Mouse (Mus musculus): ENCODE data around the gene Smndc1. TPM values are rescaled to one million over a fixed set of nuclear protein-coding genes. Genes with fewer than 3 reads are reported as not detected.
"Not testable (repeated sequence)": the region's sequence is repeated elsewhere in the genome, so short reads cannot be mapped to it uniquely, and the experiment has no call there.

Smndc1 gene
- polyA plus RNA-seq, 1 experiment from 2014 or later: 16.8 TPM

- no peaks in the 10 kb centered on the region for H3K27me3 ChIP-seq
- H3K9me3 ChIP-seq (replicated peaks): no peaks in the 10 kb centered on the region
- H3K9ac ChIP-seq: no peak overlapping the region
- H3K4me1 ChIP-seq (replicated peaks): peaks cover 18% of the 10 kb centered on the region
- 62% methylated on average over 12 of the region's 12 CpGs for WGBS (ENCODE audit: insufficient replicate concordance)
- ATAC-seq (ENCODE audit: insufficient read depth): no peak
- no peak overlapping the region for H3K4me2 ChIP-seq
- no peak overlapping the region for H3K27ac ChIP-seq (replicated peaks)
- no peaks in the 10 kb centered on the region for H3K36me3 ChIP-seq (replicated peaks)
- no peak overlapping the region for H3K4me3 ChIP-seq (replicated peaks)
These were observed 7.3 kb upstream of the Smndc1 start for GRCm38 (mm10) chr19:53397451-53398233.

- not testable (repeated sequence) for H3K27ac ChIP-seq (replicated peaks); H3K36me3 ChIP-seq (replicated peaks); ATAC-seq (ENCODE audit: insufficient read depth); H3K9ac ChIP-seq; H3K4me2 ChIP-seq; H3K9me3 ChIP-seq (replicated peaks); H3K4me3 ChIP-seq (replicated peaks); H3K27me3 ChIP-seq
- WGBS (ENCODE audit: insufficient replicate concordance): 56% methylated on average over 5 of the region's 5 CpGs
- peaks cover 35% of the 10 kb centered on the region for H3K4me1 ChIP-seq (replicated peaks)
These were observed 5.4 kb upstream of the Smndc1 start for GRCm38 (mm10) chr19:53395805-53396204.

DNA sequence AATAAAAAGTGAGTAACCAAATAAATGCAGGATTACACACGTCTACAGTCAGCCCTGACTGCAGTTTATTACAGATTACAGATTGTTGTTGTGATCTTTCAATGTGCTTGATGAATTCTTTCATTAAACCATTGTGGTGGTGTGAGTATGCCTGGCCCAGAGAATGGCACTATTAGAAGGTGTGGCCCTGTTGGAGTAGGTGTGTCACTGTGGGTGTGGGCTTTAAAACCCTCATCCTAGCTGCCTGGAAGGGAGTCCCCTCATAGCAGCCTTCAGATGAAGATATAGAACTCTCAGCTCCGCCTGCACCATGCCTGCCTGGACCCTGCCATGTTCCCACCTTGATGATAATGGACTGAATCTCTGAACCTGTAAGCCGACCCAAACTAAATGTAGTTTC, 4.6 kb upstream of the Smndc1 start:
- WGBS (ENCODE audit: insufficient replicate concordance): 57% methylated on average over 3 of the region's 3 CpGs
- not testable (repeated sequence) for H3K4me3 ChIP-seq (replicated peaks); ATAC-seq (ENCODE audit: insufficient read depth); H3K27me3 ChIP-seq; H3K27ac ChIP-seq (replicated peaks); H3K36me3 ChIP-seq (replicated peaks); H3K9ac ChIP-seq; H3K9me3 ChIP-seq (replicated peaks)
- H3K4me1 ChIP-seq (replicated peaks): peaks cover 36% of the 10 kb centered on the region
- 0 out of 2 replicates have a peak overlapping the region, but pooled peaks have one; percentile 1 for H3K4me2 ChIP-seq

DNA sequence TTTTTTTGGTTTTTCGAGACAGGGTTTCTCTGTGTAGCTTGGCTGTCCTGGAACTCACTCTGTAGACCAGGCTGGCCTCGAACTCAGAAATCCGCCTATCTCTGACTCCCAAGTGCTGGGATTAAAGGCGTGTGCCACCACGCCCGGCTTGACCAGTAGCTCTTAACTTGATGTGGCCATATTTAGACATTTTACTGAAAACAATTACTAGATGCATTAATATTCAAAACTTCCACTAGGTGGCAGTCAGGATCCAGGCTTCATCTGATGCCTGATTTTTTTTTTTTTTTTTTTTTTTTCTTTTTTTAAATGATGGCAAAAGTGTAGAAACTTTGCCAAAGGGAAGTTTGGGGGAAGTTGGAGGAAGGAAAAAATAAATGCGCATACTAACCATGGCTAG, 4.2 kb upstream of the Smndc1 start:
- Histone ChIP-seq H3K36me3 (replicated peaks) (no peaks in the 10 kb centered on the region), H3K27ac (replicated peaks) (no peak overlapping the region), H3K9me3 (replicated peaks) (no peaks in the 10 kb centered on the region), H3K4me2 (0 out of 2 replicates have a peak overlapping the region, but pooled peaks have one; percentile 1), H3K4me1 (replicated peaks) (peaks cover 36% of the 10 kb centered on the region), H3K9ac (no peak overlapping the region), H3K4me3 (replicated peaks) (no peak overlapping the region), H3K27me3 (no peaks in the 10 kb centered on the region)
- WGBS (ENCODE audit: insufficient replicate concordance): 9% methylated on average over 7 of the region's 7 CpGs
- ATAC-seq (ENCODE audit: insufficient read depth): no peak

- no peak overlapping the region for H3K9ac ChIP-seq
- H3K27ac ChIP-seq (replicated peaks): no peak overlapping the region
- no peak overlapping the region for H3K4me2 ChIP-seq
- peaks cover 4% of the 10 kb centered on the region for H3K36me3 ChIP-seq (replicated peaks)
- no peaks in the 10 kb centered on the region for H3K27me3 ChIP-seq
- no peak for ATAC-seq (ENCODE audit: insufficient read depth)
- peaks cover 41% of the 10 kb centered on the region for H3K4me1 ChIP-seq (replicated peaks)
- H3K4me3 ChIP-seq (replicated peaks): no peak overlapping the region
- H3K9me3 ChIP-seq (replicated peaks): no peaks in the 10 kb centered on the region
These were observed 3.3 kb upstream of the Smndc1 start for GRCm38 (mm10) chr19:53393646-53394045.

DNA sequence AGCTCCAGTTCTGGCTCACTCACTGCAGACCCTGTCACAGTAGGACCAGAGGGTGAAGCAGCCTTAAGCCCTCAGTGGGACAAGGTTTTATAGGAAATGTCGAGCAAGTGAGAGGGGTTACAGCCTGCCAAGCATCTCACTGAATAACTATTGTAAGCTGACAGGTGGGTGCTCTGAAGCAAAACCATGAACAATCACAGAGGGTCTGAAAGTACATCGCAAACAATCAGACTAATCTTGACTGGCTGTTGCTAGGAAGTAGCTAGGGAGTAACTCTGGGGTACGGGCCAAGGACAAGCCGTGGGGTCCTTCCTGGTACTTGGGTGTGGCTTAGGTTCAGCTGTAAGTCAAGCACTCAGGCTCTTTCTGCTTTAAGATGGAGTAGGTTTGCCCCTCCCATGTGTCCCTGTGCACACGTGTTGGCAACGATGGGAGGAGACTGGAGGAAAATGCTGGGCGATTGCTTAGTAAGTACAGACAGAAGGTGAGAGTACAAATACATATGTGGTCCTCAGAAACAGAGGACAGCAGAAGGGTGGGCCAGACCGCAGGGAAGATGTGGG, 2.5 kb upstream of the Smndc1 start:
- Histone ChIP-seq H3K4me2 (no peak overlapping the region), H3K4me3 (replicated peaks) (no peak overlapping the region), H3K9me3 (replicated peaks) (no peaks in the 10 kb centered on the region), H3K36me3 (replicated peaks) (peaks cover 12% of the 10 kb centered on the region), H3K27ac (replicated peaks) (no peak overlapping the region), H3K4me1 (replicated peaks) (peaks cover 44% of the 10 kb centered on the region), H3K9ac (no peak overlapping the region), H3K27me3 (no peaks in the 10 kb centered on the region)
- ATAC-seq (ENCODE audit: insufficient read depth): no peak
- WGBS (ENCODE audit: insufficient replicate concordance): 57% methylated on average over 8 of the region's 8 CpGs

DNA sequence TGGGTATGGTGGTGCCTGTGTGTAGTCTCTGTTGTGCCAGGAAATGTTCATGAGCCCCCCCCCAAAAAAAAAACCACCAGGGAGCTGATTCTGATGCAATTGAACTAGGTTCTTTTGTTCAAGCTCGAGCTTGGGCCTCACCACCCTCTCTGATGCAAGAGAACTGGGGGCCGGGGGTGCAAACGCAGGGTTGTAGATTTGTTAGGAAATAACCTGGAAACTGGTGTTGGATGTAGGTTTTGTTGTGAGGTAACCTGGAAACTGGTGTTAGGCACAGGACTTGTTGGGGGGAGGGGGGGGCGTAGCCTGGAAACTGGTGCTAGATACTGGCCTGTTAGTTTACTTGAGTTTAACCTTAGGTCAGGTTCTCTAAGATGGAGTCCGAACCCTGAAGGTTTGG, 1.4 kb upstream of the Smndc1 start:
- H3K4me3 ChIP-seq (replicated peaks): peak overlapping the region; percentile 100
- H3K27me3 ChIP-seq: no peaks in the 10 kb centered on the region
- peak overlapping the region; percentile 91 for H3K27ac ChIP-seq (replicated peaks)
- H3K36me3 ChIP-seq (replicated peaks): peaks cover 22% of the 10 kb centered on the region
- H3K4me2 ChIP-seq: peak overlapping the region; percentile 81
- ATAC-seq (ENCODE audit: insufficient read depth): no peak
- peak overlapping the region; percentile 65 for H3K9ac ChIP-seq
- peaks cover 54% of the 10 kb centered on the region for H3K4me1 ChIP-seq (replicated peaks)
- 73% methylated on average over 5 of the region's 5 CpGs for WGBS (ENCODE audit: insufficient replicate concordance)
- no peaks in the 10 kb centered on the region for H3K9me3 ChIP-seq (replicated peaks)

DNA sequence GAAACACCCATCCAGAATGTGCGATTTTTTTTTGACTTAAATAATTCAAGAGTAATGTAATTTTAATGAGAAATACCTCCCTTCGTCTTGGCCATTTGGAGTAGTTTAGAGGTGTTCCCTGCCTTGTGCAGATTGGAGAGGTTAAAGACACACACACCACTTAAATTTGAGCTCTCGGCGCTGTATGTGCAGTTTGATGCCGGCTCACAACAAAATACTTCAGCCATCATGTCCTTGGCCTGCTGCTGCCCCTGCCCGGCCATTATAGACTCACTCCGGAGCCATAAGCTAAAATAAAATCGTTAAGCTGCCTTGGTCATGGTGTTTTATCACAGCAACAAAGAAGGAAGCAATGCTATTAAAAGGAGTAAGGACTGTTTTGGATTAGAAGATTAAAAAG, 1.0 kb upstream of the Smndc1 start:
- peak overlapping the region; percentile 81 for H3K4me2 ChIP-seq
- no peak for ATAC-seq (ENCODE audit: insufficient read depth)
- H3K4me1 ChIP-seq (replicated peaks): peaks cover 54% of the 10 kb centered on the region
- peak overlapping the region; percentile 91 for H3K27ac ChIP-seq (replicated peaks)
- 38% methylated on average over 8 of the region's 8 CpGs for WGBS (ENCODE audit: insufficient replicate concordance)
- H3K36me3 ChIP-seq (replicated peaks): peaks cover 24% of the 10 kb centered on the region
- peak overlapping the region; percentile 100 for H3K4me3 ChIP-seq (replicated peaks)
- H3K27me3 ChIP-seq: no peaks in the 10 kb centered on the region
- no peaks in the 10 kb centered on the region for H3K9me3 ChIP-seq (replicated peaks)
- H3K9ac ChIP-seq: peak overlapping the region; percentile 65

DNA sequence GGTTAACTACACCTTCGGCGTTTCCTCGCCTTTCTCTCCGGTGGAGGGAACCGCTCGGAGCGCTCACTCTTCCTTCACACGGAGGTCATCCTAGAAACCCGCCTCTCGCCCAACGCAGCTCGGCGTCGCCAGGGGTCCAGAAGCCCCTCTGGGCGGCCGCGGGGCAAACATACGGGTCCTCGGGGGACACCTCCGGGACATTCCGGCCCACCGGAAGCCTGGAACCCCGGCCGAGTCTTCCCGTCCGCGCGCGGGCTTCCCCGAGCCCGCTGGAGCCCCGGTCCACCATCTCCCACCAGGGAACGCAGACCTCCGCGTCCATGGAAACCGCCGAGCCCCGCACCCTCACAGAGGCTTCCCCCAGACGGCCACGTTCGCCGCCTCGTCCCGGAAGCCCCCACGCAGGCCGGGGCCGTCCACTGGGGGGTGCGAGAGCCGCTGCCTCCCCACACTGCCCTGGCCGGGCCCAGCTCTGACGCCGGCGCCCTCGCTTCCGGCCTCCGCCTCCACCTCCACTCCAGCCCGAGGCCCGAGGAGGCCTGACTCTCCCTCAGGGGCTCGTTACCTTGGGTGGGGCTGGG, 437 bp downstream of the Smndc1 start:
- Histone ChIP-seq H3K27ac (replicated peaks) (peak overlapping the region; percentile 97), H3K4me1 (replicated peaks) (peaks cover 53% of the 10 kb centered on the region), H3K4me3 (replicated peaks) (peak overlapping the region; percentile 100), H3K36me3 (replicated peaks) (peaks cover 35% of the 10 kb centered on the region), H3K27me3 (no peaks in the 10 kb centered on the region), H3K4me2 (peak overlapping the region; percentile 82), H3K9me3 (replicated peaks) (no peaks in the 10 kb centered on the region), H3K9ac (peak overlapping the region; percentile 99)
- under 1% methylated on average over 59 of the region's 59 CpGs for WGBS (ENCODE audit: insufficient replicate concordance)
- peak; percentile 79 for ATAC-seq (ENCODE audit: insufficient read depth)

- peak overlapping the region; percentile 99 for H3K9ac ChIP-seq
- 16% methylated on average over 6 of the region's 6 CpGs for WGBS (ENCODE audit: insufficient replicate concordance)
- no peak for ATAC-seq (ENCODE audit: insufficient read depth)
These were observed 961 bp downstream of the Smndc1 start for GRCm38 (mm10) chr19:53389417-53389816.

GRCm38 (mm10) chr19:53383336-53383735, 7.0 kb downstream of the Smndc1 start:
- no peak overlapping the region for H3K27ac ChIP-seq (replicated peaks)
- no peak overlapping the region for H3K4me2 ChIP-seq
- H3K36me3 ChIP-seq (replicated peaks): peaks cover 92% of the 10 kb centered on the region
- H3K9ac ChIP-seq: no peak overlapping the region
- H3K9me3 ChIP-seq (replicated peaks): no peaks in the 10 kb centered on the region
- WGBS (ENCODE audit: insufficient replicate concordance): 92% methylated on average over 15 of the region's 15 CpGs
- H3K4me3 ChIP-seq (replicated peaks): no peak overlapping the region
- ATAC-seq (ENCODE audit: insufficient read depth): no peak
- no peaks in the 10 kb centered on the region for H3K27me3 ChIP-seq
- H3K4me1 ChIP-seq (replicated peaks): peaks cover 14% of the 10 kb centered on the region

More at GRCm38 (mm10) chr19:53389417-53389816, 961 bp downstream of the Smndc1 start:
- H3K4me2 ChIP-seq: peak overlapping the region; percentile 82
- peaks cover 48% of the 10 kb centered on the region for H3K4me1 ChIP-seq (replicated peaks)
- no peaks in the 10 kb centered on the region for H3K9me3 ChIP-seq (replicated peaks)
- no peaks in the 10 kb centered on the region for H3K27me3 ChIP-seq
- H3K27ac ChIP-seq (replicated peaks): peak overlapping the region; percentile 97; the same call in 1 of the 2 replicates
- peak overlapping the region; percentile 100 for H3K4me3 ChIP-seq (replicated peaks)
- H3K36me3 ChIP-seq (replicated peaks): peaks cover 41% of the 10 kb centered on the region

All from liver, embryonic 15.5 days (tissue).